Mouse (Mus musculus) heart, adult 2 months (tissue): Measurements from ENCODE around the gene Ccdc39. TPM values are rescaled to one million over a fixed set of nuclear protein-coding genes. Genes with fewer than 3 reads are reported as not detected.

ENCODE experiments used
- DNase-seq, 2 experiments: peaks; one replicate each; pipeline ENCODE4 v3.0.0; 2021
- H3K27ac ChIP-seq: fragments of 200-600 bp; 2 replicates; pipeline ENCODE4 v1.8.1; 2022
- H3K27me3 ChIP-seq: fragments of 200-500 bp; 2 replicates; pipeline ENCODE4 v1.6.1; 2012; ENCODE audit warnings: mild to moderate bottlenecking, low read length, inconsistent platforms, mixed read lengths; ENCODE audit not compliant: control insufficient read depth, insufficient read depth
- H3K36me3 ChIP-seq: fragments of 200-500 bp; 2 replicates; pipeline ENCODE4 v1.6.1; 2012; ENCODE audit warnings: low read length, inconsistent platforms; ENCODE audit not compliant: control insufficient read depth, insufficient read depth
- H3K4me1 ChIP-seq: fragments of 200-500 bp; 2 replicates; pipeline ENCODE4 v1.6.1; 2011; ENCODE audit warnings: low read length; ENCODE audit not compliant: control insufficient read depth, insufficient read depth
- H3K4me3 ChIP-seq: fragments of 200-600 bp; 2 replicates; pipeline ENCODE4 v1.8.1; 2022
- H3K79me2 ChIP-seq: fragments of 200-500 bp; replicated peaks from 2 replicates; pipeline ENCODE4 v1.6.1; 2012; ENCODE audit warnings: mild to moderate bottlenecking, inconsistent platforms, low read length, moderate library complexity, mixed read lengths; ENCODE audit not compliant: control insufficient read depth, insufficient read depth
- H3K9ac ChIP-seq: fragments of 200-500 bp; 2 replicates; pipeline ENCODE4 v1.6.1; 2012; ENCODE audit warnings: low read depth, mild to moderate bottlenecking, control low read depth, inconsistent platforms, low read length, mixed read lengths
- CTCF ChIP-seq: fragments of 200-600 bp; IDR thresholded peaks from 2 replicates; pipeline ENCODE4 v1.8.1; 2022; ENCODE audit warnings: antibody characterized with exemption, mild to moderate bottlenecking, moderate library complexity
- EP300 ChIP-seq: fragments of 200-500 bp; IDR thresholded peaks from 2 replicates; pipeline ENCODE4 v1.6.1; 2011; ENCODE audit warnings: low read depth, low read length, control low read depth; ENCODE audit not compliant: insufficient read depth
- POLR2A ChIP-seq: fragments of 200-500 bp; IDR thresholded peaks from 2 replicates; pipeline ENCODE4 v1.6.1; 2011; ENCODE audit warnings: mild to moderate bottlenecking, low read depth, low read length, control low read depth; ENCODE audit not compliant: insufficient read depth
- WGBS: fragments of 180-500 bp; shearing (Covaris S2); methylation state at CpG from one replicate; pipeline ENCODE4 v1.1.7; 2018; 5-methylcytosine and 5-hydroxymethylcytosine counted together
- intact Hi-C: fragments of 180-260 bp; cut with DNase I; formaldehyde crosslinking; loops from one replicate; pipeline ENCODE4 v1.15.1; 2025
- polyA plus RNA-seq: library from polyadenylated mRNA; depleted of rRNA; stranded (reverse); fragments of >200 nt; gene quantifications from 2 replicates; pipeline ENCODE4 v1.2.3, GENCODE M21; 2012
- total RNA-seq, 2 experiments: library from RNA; stranded (reverse); gene quantifications; 2 replicates each; pipeline ENCODE4 v1.2.3; 2021

Gene Ccdc39
- total and polyA plus RNA-seq, 3 experiments, result 0.09 to 2.5 (median 0.13) TPM

DNA sequence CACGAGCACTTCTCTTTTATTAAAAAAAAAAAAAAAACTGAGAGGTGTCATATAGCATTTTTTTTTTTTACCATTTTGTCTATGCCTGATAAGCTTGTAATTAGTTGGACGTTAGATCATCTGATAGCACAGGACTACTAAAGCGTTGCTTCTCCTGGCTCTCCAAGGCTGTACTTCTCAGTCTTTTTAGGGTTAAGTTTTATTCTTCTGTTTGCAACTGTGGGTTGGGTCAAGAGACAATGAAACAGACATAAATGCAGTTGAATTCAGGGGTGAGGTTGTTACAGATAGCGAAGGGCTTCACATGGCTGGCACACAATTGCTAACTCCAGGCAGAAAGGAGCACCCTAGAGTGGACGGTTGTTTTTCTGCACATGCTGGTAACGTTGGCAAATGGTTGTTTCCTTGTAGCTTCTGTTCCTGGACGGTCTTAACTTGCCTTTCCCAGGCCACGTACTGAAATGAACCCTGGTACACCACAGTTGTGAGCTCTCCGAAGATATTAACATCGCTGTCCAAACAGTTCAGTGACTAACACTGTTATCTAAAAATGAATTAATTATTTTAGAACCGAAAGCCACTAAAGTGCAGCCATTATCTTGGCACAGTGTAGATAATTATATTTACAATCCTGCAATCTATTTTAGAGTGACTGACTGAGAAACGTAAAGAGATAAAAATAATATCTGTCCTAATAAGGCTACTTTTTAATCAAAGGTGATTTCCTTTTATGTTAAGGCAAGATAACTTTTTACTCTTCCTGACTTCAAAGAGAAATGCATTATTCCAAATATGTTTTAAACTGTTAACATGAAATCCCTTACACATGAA is 30.6 kb upstream of the Ccdc39 start:
- no peak overlapping the region for H3K27ac ChIP-seq
- no peak for DNase-seq
- TF ChIP-seq CTCF (no peak), EP300 (no peak), POLR2A (no peak)
- no peaks in the 10 kb centered on the region for H3K27me3 ChIP-seq
- no peaks in the 10 kb centered on the region for H3K79me2 ChIP-seq
- no peaks in the 10 kb centered on the region for H3K36me3 ChIP-seq
- WGBS, result 50% methylated on average over 12 of the region's 12 CpGs
- no peak overlapping the region for H3K9ac ChIP-seq
- no peak overlapping the region for H3K4me3 ChIP-seq
- intact Hi-C loops, result no loop called here
- no peaks in the 10 kb centered on the region for H3K4me1 ChIP-seq

GRCm38 (mm10) chr3:33873837-33874236 is 29.7 kb upstream of the Ccdc39 start:
- intact Hi-C loops, result no loop called here
- TF ChIP-seq CTCF, result no peak
- no peak for TF ChIP-seq EP300
- TF ChIP-seq POLR2A, result no peak
- Histone ChIP-seq H3K27me3 (no peaks in the 10 kb centered on the region), H3K27ac (no peak overlapping the region), H3K9ac (no peak overlapping the region), H3K36me3 (no peaks in the 10 kb centered on the region), H3K4me3 (no peak overlapping the region), H3K79me2 (no peaks in the 10 kb centered on the region), H3K4me1 (no peaks in the 10 kb centered on the region)
- DNase-seq, result no peak
- WGBS, result 77% methylated on average over 7 of the region's 7 CpGs

GRCm38 (mm10) chr3:33873366-33873765 is 29.3 kb upstream of the Ccdc39 start:
- no peak overlapping the region for H3K9ac ChIP-seq
- H3K4me1 ChIP-seq, result no peaks in the 10 kb centered on the region
- no peaks in the 10 kb centered on the region for H3K79me2 ChIP-seq
- H3K4me3 ChIP-seq, result no peak overlapping the region
- DNase-seq, result no peak
- H3K36me3 ChIP-seq, result no peaks in the 10 kb centered on the region
- TF ChIP-seq CTCF, result no peak
- no peak for TF ChIP-seq EP300
- no peak for TF ChIP-seq POLR2A
- intact Hi-C loops, result no loop called here
- no peaks in the 10 kb centered on the region for H3K27me3 ChIP-seq
- H3K27ac ChIP-seq, result no peak overlapping the region
- 86% methylated on average over 8 of the region's 8 CpGs for WGBS

DNA sequence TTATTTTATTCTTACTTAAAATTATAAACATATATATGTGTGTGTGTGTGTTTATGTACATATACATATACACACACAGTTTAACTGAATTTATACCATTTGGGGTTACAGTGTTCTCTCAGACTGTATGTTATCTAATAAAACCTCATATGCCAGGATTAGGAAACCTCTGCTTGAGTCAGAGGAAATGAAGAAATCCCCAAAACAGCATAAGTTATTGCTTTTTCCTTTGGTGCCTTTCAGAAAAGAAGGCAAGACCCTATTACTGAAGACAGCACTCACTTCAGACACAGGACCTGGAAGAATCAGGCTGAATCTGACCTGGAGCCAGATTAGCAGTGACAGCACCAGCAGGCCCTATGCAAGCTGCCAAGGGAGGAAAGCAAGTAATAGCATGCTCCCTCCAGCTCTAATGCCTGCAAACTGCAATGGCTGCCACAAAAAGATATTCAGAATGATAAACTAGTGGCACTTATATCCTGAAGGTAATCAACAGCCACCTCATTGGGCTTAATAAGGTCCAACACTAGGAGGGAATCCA is 20.0 kb upstream of the Ccdc39 start:
- H3K27me3 ChIP-seq, result no peaks in the 10 kb centered on the region
- no peak for DNase-seq
- no peak overlapping the region for H3K27ac ChIP-seq
- H3K79me2 ChIP-seq, result no peaks in the 10 kb centered on the region
- no peaks in the 10 kb centered on the region for H3K36me3 ChIP-seq
- no peak for TF ChIP-seq CTCF
- no peak for TF ChIP-seq EP300
- TF ChIP-seq POLR2A, result no peak
- intact Hi-C loops, result no loop called here
- H3K4me1 ChIP-seq, result no peaks in the 10 kb centered on the region
- no peak overlapping the region for H3K4me3 ChIP-seq
- no peak overlapping the region for H3K9ac ChIP-seq

DNA sequence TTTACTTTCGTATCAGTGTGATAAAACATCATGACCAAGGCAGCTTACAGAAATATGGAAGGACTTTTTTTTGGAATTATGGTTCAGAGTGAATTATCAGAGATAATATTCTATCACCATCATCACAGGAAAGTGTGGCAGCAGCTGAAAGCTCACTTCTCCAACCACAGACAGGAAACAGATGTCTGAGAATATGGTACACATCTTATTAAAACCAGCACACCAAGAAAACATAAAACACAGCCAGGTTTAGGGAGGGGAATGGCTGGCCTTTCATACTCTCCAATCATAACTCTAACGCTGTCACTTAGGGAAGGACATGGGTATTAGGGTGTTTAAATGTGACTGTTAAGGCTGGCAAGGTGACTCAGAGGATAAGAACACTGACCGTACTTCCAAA is 14.8 kb upstream of the Ccdc39 start:
- no peak for DNase-seq
- Histone ChIP-seq H3K79me2 (no peaks in the 10 kb centered on the region), H3K27ac (no peak overlapping the region), H3K27me3 (no peaks in the 10 kb centered on the region), H3K36me3 (no peaks in the 10 kb centered on the region), H3K4me3 (no peak overlapping the region), H3K9ac (no peak overlapping the region), H3K4me1 (no peaks in the 10 kb centered on the region)
- WGBS, result 74% methylated on average over 3 of the region's 3 CpGs
- intact Hi-C loops, result no loop called here
- TF ChIP-seq POLR2A (no peak), CTCF (no peak), EP300 (no peak)

DNA sequence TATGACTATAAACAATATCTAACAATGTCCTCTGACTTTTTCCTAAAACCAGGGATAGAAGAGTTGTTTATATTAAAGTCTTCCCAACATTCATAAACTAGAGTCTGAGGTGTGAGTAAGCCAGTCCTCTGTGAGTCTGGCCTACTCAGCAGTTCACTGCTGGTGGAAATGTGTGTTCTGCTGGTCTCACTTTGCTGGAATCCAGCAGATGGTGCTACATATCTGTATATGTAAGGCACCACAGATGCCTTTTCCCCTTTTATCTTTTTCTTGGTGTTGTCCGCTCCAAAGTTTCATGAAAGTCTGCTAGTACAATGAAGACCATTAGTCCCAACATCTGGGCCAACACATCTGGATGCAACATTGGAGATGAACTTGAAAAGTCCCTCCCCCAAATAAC is 9.0 kb upstream of the Ccdc39 start:
- Histone ChIP-seq H3K27me3 (no peaks in the 10 kb centered on the region), H3K4me1 (no peaks in the 10 kb centered on the region), H3K36me3 (no peaks in the 10 kb centered on the region), H3K9ac (no peak overlapping the region), H3K79me2 (no peaks in the 10 kb centered on the region), H3K27ac (no peak overlapping the region), H3K4me3 (no peak overlapping the region)
- intact Hi-C loops, result no loop called here
- WGBS, result 56% methylated on average over 1 of the region's 1 CpGs
- DNase-seq, result no peak
- TF ChIP-seq EP300 (no peak), CTCF (peak; percentile 15; the same call in 1 of the 2 replicates), POLR2A (no peak)
